Mouse (Mus musculus): ENCODE data around the gene 4930564D02Rik. TPM values are rescaled to one million over a fixed set of nuclear protein-coding genes. Genes with fewer than 3 reads are reported as not detected.

Gene 4930564D02Rik
- total RNA-seq, 4 experiments from 2014 or later, result not detected

- peak; percentile 72 for DNase-seq
Observed at GRCm38 (mm10) chr3:105058627-105059513, 7.8 kb upstream of the 4930564D02Rik start.

GRCm38 (mm10) chr3:105059911-105060310 is 6.7 kb upstream of the 4930564D02Rik start:
- DNase-seq, result no peak

- DNase-seq, result no peak
Observed at GRCm38 (mm10) chr3:105060992-105061391, 5.7 kb upstream of the 4930564D02Rik start.

GRCm38 (mm10) chr3:105061496-105061895 is 5.1 kb upstream of the 4930564D02Rik start:
- no peak for DNase-seq

- no peak for DNase-seq
Observed at GRCm38 (mm10) chr3:105061991-105062390, 4.7 kb upstream of the 4930564D02Rik start.

GRCm38 (mm10) chr3:105062676-105063075 is 4.0 kb upstream of the 4930564D02Rik start:
- no peak for DNase-seq

GRCm38 (mm10) chr3:105070553-105070952 is 3.9 kb downstream of the 4930564D02Rik start:
- DNase-seq, result no peak

GRCm38 (mm10) chr3:105071251-105071650 is 4.6 kb downstream of the 4930564D02Rik start:
- no peak for DNase-seq

- DNase-seq, result no peak
Observed at GRCm38 (mm10) chr3:105072536-105072935, 5.9 kb downstream of the 4930564D02Rik start.

GRCm38 (mm10) chr3:105075796-105076195 is 9.2 kb downstream of the 4930564D02Rik start:
- no peak for DNase-seq

GRCm38 (mm10) chr3:105078231-105078826 is 11.7 kb downstream of the 4930564D02Rik start:
- peak; percentile 42 for DNase-seq

GRCm38 (mm10) chr3:105087344-105087743 is 20.7 kb downstream of the 4930564D02Rik start:
- DNase-seq, result peak; percentile 14

GRCm38 (mm10) chr3:105088638-105089037 is 22.0 kb downstream of the 4930564D02Rik start:
- DNase-seq, result no peak

- no peak for DNase-seq
Observed at GRCm38 (mm10) chr3:105090147-105090546, 23.5 kb downstream of the 4930564D02Rik start.

- DNase-seq, result peak; percentile 55
Observed at GRCm38 (mm10) chr3:105090981-105091380, 24.3 kb downstream of the 4930564D02Rik start.

- no peak for DNase-seq
Observed at GRCm38 (mm10) chr3:105092721-105093505, 26.3 kb downstream of the 4930564D02Rik start.

GRCm38 (mm10) chr3:105094448-105094847 is 27.8 kb downstream of the 4930564D02Rik start:
- DNase-seq, result no peak

- DNase-seq, result no peak
Observed at GRCm38 (mm10) chr3:105095026-105095425, 28.4 kb downstream of the 4930564D02Rik start.

- no peak for DNase-seq
Observed at GRCm38 (mm10) chr3:105097581-105097980, 30.9 kb downstream of the 4930564D02Rik start.

GRCm38 (mm10) chr3:105099526-105100269 is 33.1 kb downstream of the 4930564D02Rik start:
- DNase-seq, result no peak

- DNase-seq, result no peak
Observed at GRCm38 (mm10) chr3:105100270-105100589, 33.6 kb downstream of the 4930564D02Rik start.

- DNase-seq, result no peak
Observed at GRCm38 (mm10) chr3:105105827-105106226, 39.2 kb downstream of the 4930564D02Rik start.

Measured in adrenal gland, adult 8-10 months (tissue).